Mouse (Mus musculus): ENCODE data around the gene Iscu.
"Not testable (repeated sequence)": the region's sequence is repeated elsewhere in the genome, so short reads cannot be mapped to it uniquely, and the experiment has no call there.

DNA sequence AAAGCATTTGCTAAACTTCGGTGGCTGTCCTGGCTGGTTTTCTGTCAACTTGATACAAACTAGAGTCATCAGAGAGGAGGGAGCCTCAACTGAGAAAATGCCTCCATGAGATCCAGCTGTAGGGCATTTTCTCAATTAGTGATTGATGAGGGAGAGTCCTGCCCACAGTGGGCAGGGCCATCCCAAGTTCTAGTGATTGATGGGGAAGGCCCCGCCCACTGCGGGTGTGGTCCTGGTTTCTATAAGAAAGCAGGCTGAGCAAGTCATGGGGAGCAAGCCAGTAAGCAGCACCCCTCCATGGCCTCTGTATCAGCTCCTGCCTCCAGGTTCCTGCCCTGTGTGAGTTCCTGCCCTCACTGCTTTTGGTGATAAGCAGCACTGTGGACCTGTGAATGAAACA, 11.6 kb downstream of the Iscu start:
- TF ChIP-seq CTCF, EP300 (IDR thresholded peaks at IDR 0.05; ENCODE audit: low read depth): not testable (repeated sequence)

All from heart, postnatal 0 days (tissue).